Mouse (Mus musculus): ENCODE measurements around the gene Hfe. TPM values are rescaled to one million over a fixed set of nuclear protein-coding genes. Genes with fewer than 3 reads are reported as not detected.

The Hfe gene
- polyA plus RNA-seq, 1 experiment from 2014 or later: 3.8 TPM

- no peaks in the 10 kb centered on the region for H3K9me3 ChIP-seq (replicated peaks; ENCODE audit: control insufficient read depth, low read length, poor library complexity, severe bottlenecking)
- under 1% methylated on average over 23 of the region's 32 CpGs for WGBS
- H3K4me2 ChIP-seq (ENCODE audit: low read length): peak overlapping the region; percentile 84
- ATAC-seq: peak; percentile 87
- no peaks in the 10 kb centered on the region for H3K36me3 ChIP-seq (ENCODE audit: control insufficient read depth, insufficient read depth, low read length)
- no peaks in the 10 kb centered on the region for H3K27me3 ChIP-seq (ENCODE audit: control insufficient read depth, insufficient read depth, low read depth, low read length)
- peak overlapping the region; percentile 52 for H3K4me3 ChIP-seq (ENCODE audit: low read depth, low read length)
- H3K9ac ChIP-seq (ENCODE audit: low read depth, low read length): peak overlapping the region; percentile 58
- H3K4me1 ChIP-seq (ENCODE audit: control insufficient read depth, insufficient read depth, low read length): peaks cover 11% of the 10 kb centered on the region
- H3K27ac ChIP-seq (ENCODE audit: low read length): peak overlapping the region; percentile 90
Measured at GRCm38 (mm10) chr13:23697491-23698299, 13.0 kb downstream of the Hfe start.

GRCm38 (mm10) chr13:23696061-23696474, 14.6 kb downstream of the Hfe start:
- H3K4me1 ChIP-seq (ENCODE audit: control insufficient read depth, insufficient read depth, low read length): peaks cover 11% of the 10 kb centered on the region
- no peak overlapping the region for H3K4me3 ChIP-seq (ENCODE audit: low read depth, low read length)
- no peak overlapping the region for H3K27ac ChIP-seq (ENCODE audit: low read length)
- no peaks in the 10 kb centered on the region for H3K36me3 ChIP-seq (ENCODE audit: control insufficient read depth, insufficient read depth, low read length)
- no peaks in the 10 kb centered on the region for H3K9me3 ChIP-seq (replicated peaks; ENCODE audit: control insufficient read depth, low read length, poor library complexity, severe bottlenecking)
- WGBS: 65% methylated on average over 15 of the region's 15 CpGs
- no peak for ATAC-seq
- H3K27me3 ChIP-seq (ENCODE audit: control insufficient read depth, insufficient read depth, low read depth, low read length): no peaks in the 10 kb centered on the region
- no peak overlapping the region for H3K4me2 ChIP-seq (ENCODE audit: low read length)
- no peak overlapping the region for H3K9ac ChIP-seq (ENCODE audit: low read depth, low read length)

- Histone ChIP-seq H3K9me3 (replicated peaks; ENCODE audit: control insufficient read depth, low read length, poor library complexity, severe bottlenecking) (no peaks in the 10 kb centered on the region), H3K27ac (ENCODE audit: low read length) (no peak within 1 kb of the TSS), H3K27me3 (ENCODE audit: control insufficient read depth, insufficient read depth, low read depth, low read length) (no peaks in the 10 kb centered on the region), H3K36me3 (ENCODE audit: control insufficient read depth, insufficient read depth, low read length) (no peaks in the 10 kb centered on the region), H3K9ac (ENCODE audit: low read depth, low read length) (no peak within 1 kb of the TSS), H3K4me3 (ENCODE audit: low read depth, low read length) (no peak within 1 kb of the TSS), H3K4me1 (ENCODE audit: control insufficient read depth, insufficient read depth, low read length) (peaks cover 11% of the 10 kb centered on the region), H3K4me2 (ENCODE audit: low read length) (no peak within 1 kb of the TSS)
- no peak for ATAC-seq
- 48% methylated on average over 12 of the region's 13 CpGs for WGBS
Measured at GRCm38 (mm10) chr13:23695514-23695913, 15.1 kb downstream of the Hfe start, which contains the start of gene Hist1h1t. Gene Hist1h1t, plus strand, starts transcription at chr13:23695814.

GRCm38 (mm10) chr13:23694956-23695355, 15.7 kb downstream of the Hfe start:
- H3K4me1 ChIP-seq (ENCODE audit: control insufficient read depth, insufficient read depth, low read length): peaks cover 11% of the 10 kb centered on the region
- no peak overlapping the region for H3K4me2 ChIP-seq (ENCODE audit: low read length)
- H3K36me3 ChIP-seq (ENCODE audit: control insufficient read depth, insufficient read depth, low read length): no peaks in the 10 kb centered on the region
- no peak for ATAC-seq
- H3K27ac ChIP-seq (ENCODE audit: low read length): no peak overlapping the region
- H3K9me3 ChIP-seq (replicated peaks; ENCODE audit: control insufficient read depth, low read length, poor library complexity, severe bottlenecking): no peaks in the 10 kb centered on the region
- no peaks in the 10 kb centered on the region for H3K27me3 ChIP-seq (ENCODE audit: control insufficient read depth, insufficient read depth, low read depth, low read length)
- 97% methylated on average over 9 of the region's 9 CpGs for WGBS
- H3K4me3 ChIP-seq (ENCODE audit: low read depth, low read length): no peak overlapping the region
- H3K9ac ChIP-seq (ENCODE audit: low read depth, low read length): no peak overlapping the region

GRCm38 (mm10) chr13:23693856-23694440, 16.7 kb downstream of the Hfe start:
- no peak overlapping the region for H3K9ac ChIP-seq (ENCODE audit: low read depth, low read length)
- H3K9me3 ChIP-seq (replicated peaks; ENCODE audit: control insufficient read depth, low read length, poor library complexity, severe bottlenecking): no peaks in the 10 kb centered on the region
- no peak for ATAC-seq
- no peak overlapping the region for H3K4me2 ChIP-seq (ENCODE audit: low read length)
- peaks cover 10% of the 10 kb centered on the region for H3K4me1 ChIP-seq (ENCODE audit: control insufficient read depth, insufficient read depth, low read length)
- no peak overlapping the region for H3K4me3 ChIP-seq (ENCODE audit: low read depth, low read length)
- H3K27ac ChIP-seq (ENCODE audit: low read length): no peak overlapping the region
- H3K27me3 ChIP-seq (ENCODE audit: control insufficient read depth, insufficient read depth, low read depth, low read length): no peaks in the 10 kb centered on the region
- no peaks in the 10 kb centered on the region for H3K36me3 ChIP-seq (ENCODE audit: control insufficient read depth, insufficient read depth, low read length)
- 84% methylated on average over 6 of the region's 6 CpGs for WGBS

GRCm38 (mm10) chr13:23689459-23689858, 21.2 kb downstream of the Hfe start:
- Histone ChIP-seq H3K9me3 (replicated peaks; ENCODE audit: control insufficient read depth, low read length, poor library complexity, severe bottlenecking) (no peaks in the 10 kb centered on the region), H3K4me2 (ENCODE audit: low read length) (no peak overlapping the region), H3K4me1 (ENCODE audit: control insufficient read depth, insufficient read depth, low read length) (peaks cover 14% of the 10 kb centered on the region), H3K27me3 (ENCODE audit: control insufficient read depth, insufficient read depth, low read depth, low read length) (no peaks in the 10 kb centered on the region), H3K27ac (ENCODE audit: low read length) (no peak overlapping the region), H3K36me3 (ENCODE audit: control insufficient read depth, insufficient read depth, low read length) (no peaks in the 10 kb centered on the region), H3K4me3 (ENCODE audit: low read depth, low read length) (no peak overlapping the region), H3K9ac (ENCODE audit: low read depth, low read length) (no peak overlapping the region)
- 81% methylated on average over 2 of the region's 2 CpGs for WGBS
- ATAC-seq: no peak

GRCm38 (mm10) chr13:23688956-23689355, 21.7 kb downstream of the Hfe start:
- no peaks in the 10 kb centered on the region for H3K27me3 ChIP-seq (ENCODE audit: control insufficient read depth, insufficient read depth, low read depth, low read length)
- no peak overlapping the region for H3K27ac ChIP-seq (ENCODE audit: low read length)
- H3K36me3 ChIP-seq (ENCODE audit: control insufficient read depth, insufficient read depth, low read length): no peaks in the 10 kb centered on the region
- 96% methylated on average over 2 of the region's 2 CpGs for WGBS
- no peaks in the 10 kb centered on the region for H3K9me3 ChIP-seq (replicated peaks; ENCODE audit: control insufficient read depth, low read length, poor library complexity, severe bottlenecking)
- no peak overlapping the region for H3K4me3 ChIP-seq (ENCODE audit: low read depth, low read length)
- peaks cover 14% of the 10 kb centered on the region for H3K4me1 ChIP-seq (ENCODE audit: control insufficient read depth, insufficient read depth, low read length)
- H3K4me2 ChIP-seq (ENCODE audit: low read length): no peak overlapping the region
- H3K9ac ChIP-seq (ENCODE audit: low read depth, low read length): no peak overlapping the region
- no peak for ATAC-seq

GRCm38 (mm10) chr13:23687907-23688306, 22.7 kb downstream of the Hfe start:
- H3K4me3 ChIP-seq (ENCODE audit: low read depth, low read length): no peak overlapping the region
- H3K36me3 ChIP-seq (ENCODE audit: control insufficient read depth, insufficient read depth, low read length): no peaks in the 10 kb centered on the region
- no peak for ATAC-seq
- H3K27me3 ChIP-seq (ENCODE audit: control insufficient read depth, insufficient read depth, low read depth, low read length): no peaks in the 10 kb centered on the region
- no peak overlapping the region for H3K4me2 ChIP-seq (ENCODE audit: low read length)
- no peaks in the 10 kb centered on the region for H3K9me3 ChIP-seq (replicated peaks; ENCODE audit: control insufficient read depth, low read length, poor library complexity, severe bottlenecking)
- 92% methylated on average over 7 of the region's 7 CpGs for WGBS
- H3K9ac ChIP-seq (ENCODE audit: low read depth, low read length): no peak overlapping the region
- peaks cover 15% of the 10 kb centered on the region for H3K4me1 ChIP-seq (ENCODE audit: control insufficient read depth, insufficient read depth, low read length)
- no peak overlapping the region for H3K27ac ChIP-seq (ENCODE audit: low read length)

GRCm38 (mm10) chr13:23687181-23687580, 23.5 kb downstream of the Hfe start:
- Histone ChIP-seq H3K9me3 (replicated peaks; ENCODE audit: control insufficient read depth, low read length, poor library complexity, severe bottlenecking) (no peaks in the 10 kb centered on the region), H3K27me3 (ENCODE audit: control insufficient read depth, insufficient read depth, low read depth, low read length) (no peaks in the 10 kb centered on the region), H3K4me3 (ENCODE audit: low read depth, low read length) (no peak overlapping the region), H3K36me3 (ENCODE audit: control insufficient read depth, insufficient read depth, low read length) (no peaks in the 10 kb centered on the region), H3K27ac (ENCODE audit: low read length) (no peak overlapping the region), H3K9ac (ENCODE audit: low read depth, low read length) (no peak overlapping the region), H3K4me2 (ENCODE audit: low read length) (no peak overlapping the region), H3K4me1 (ENCODE audit: control insufficient read depth, insufficient read depth, low read length) (peaks cover 20% of the 10 kb centered on the region)
- WGBS: 91% methylated on average over 4 of the region's 4 CpGs
- ATAC-seq: no peak
